Mouse (Mus musculus) cortical plate, adult 2 months (tissue): ENCODE measurements around the gene Rsrp1.

ENCODE experiments used
- CTCF ChIP-seq: fragments of 200-500 bp; IDR thresholded peaks from 2 replicates; pipeline ENCODE4 v1.5.1; 2011; ENCODE audit warnings: mild to moderate bottlenecking, control low read depth, low read length; ENCODE audit not compliant: insufficient read depth; ENCODE audit errors: extremely low read depth
- POLR2A ChIP-seq: fragments of 200-500 bp; IDR thresholded peaks from 2 replicates; pipeline ENCODE4 v1.6.1; 2011; ENCODE audit warnings: mild to moderate bottlenecking, low read length, control low read depth; ENCODE audit not compliant: insufficient read depth; ENCODE audit errors: extremely low read depth

- TF ChIP-seq CTCF: no peak
- no peak for TF ChIP-seq POLR2A
These were observed 32.5 kb downstream of the Rsrp1 start for GRCm38 (mm10) chr4:134955845-134956244.
